Mouse (Mus musculus) common myeloid progenitor, adult 5-6 weeks (primary cell): Measurements from ENCODE around the gene Hist1h4i. TPM values are rescaled to one million over a fixed set of nuclear protein-coding genes. Genes with fewer than 3 reads are reported as not detected.

ENCODE experiments used
- ATAC-seq: replicated peaks from 2 replicates; pipeline ENCODE4 v1.8.0; 2016; ENCODE audit warnings: low read depth, mild to moderate bottlenecking, moderate TSS enrichment, inconsistent platforms; ENCODE audit not compliant: poor library complexity, severe bottlenecking
- total RNA-seq: library from RNA; stranded (forward); fragments of 200-1000, 187-1606 nt; gene quantifications from 2 replicates; pipeline ENCODE4 v1.2.3, GENCODE M21; 2017

Hist1h4i gene
- total RNA-seq, 1 experiment from 2014 or later: 106 TPM

DNA sequence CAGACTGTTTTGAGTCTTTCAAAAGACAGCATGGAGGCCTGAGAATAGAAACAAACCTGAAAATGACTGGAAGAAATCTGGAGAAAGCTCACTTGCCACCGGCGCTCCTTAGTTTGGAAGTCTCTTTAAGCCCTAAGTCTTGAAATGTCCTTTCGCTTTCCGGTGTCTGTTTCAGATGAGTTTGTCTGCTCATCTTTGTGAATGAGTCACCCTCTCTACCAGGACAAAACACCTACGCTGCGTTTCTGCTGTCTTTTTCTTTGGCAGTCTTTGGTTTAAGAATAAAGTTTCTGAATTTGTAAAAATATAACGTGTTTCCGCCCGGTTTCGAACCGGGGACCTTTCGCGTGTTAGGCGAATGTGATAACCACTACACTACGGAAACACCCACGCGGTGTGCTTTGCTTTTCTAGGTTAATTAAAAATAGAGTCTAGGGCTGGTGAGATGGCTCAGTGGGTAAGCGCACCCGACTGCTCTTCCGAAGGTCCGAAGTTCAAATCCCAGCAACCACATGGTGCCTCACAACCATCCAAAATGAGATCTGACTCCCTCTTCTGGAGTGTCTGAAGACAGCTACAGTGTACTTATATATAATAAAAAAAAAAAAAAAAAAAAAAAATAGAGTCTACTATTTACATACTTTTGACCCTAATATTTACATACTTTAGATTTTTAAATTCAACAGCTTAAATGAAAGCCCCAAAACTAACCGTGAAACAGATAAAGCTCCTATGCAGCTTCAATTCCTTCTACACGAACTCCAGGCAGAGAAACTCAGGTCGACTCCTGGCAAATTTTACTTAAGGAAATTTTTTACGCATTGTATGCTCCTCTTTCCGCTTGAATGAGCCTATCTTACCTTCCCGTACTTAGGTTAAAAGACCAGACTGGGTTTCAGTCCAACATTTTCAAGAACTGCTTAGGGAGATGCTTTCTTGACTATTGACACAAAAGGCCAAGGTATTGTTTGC, 25.4 kb downstream of the Hist1h4i start:
- ATAC-seq: peak; percentile 63

DNA sequence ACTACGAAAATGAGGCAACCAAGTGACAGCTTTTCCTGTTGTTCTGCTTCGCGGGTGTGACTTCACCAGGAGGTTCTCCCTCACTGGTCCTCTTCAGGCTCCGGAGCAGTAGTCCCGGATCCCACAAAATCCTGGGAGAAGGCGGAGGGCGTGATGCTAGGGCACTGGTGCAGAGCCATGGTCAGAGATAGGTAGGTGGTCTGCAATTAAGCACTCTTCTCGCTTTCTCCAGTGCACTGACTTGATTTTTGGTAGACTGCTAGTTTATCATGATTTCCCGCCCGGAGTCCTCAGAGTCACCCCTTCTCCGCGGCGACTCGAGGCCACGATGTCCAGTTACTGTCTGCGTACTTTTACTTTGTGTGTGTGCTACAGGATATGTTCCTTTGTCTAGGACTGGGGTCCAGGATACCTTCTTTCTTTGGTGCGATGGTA, 26.7 kb downstream of the Hist1h4i start:
- no peak for ATAC-seq

DNA sequence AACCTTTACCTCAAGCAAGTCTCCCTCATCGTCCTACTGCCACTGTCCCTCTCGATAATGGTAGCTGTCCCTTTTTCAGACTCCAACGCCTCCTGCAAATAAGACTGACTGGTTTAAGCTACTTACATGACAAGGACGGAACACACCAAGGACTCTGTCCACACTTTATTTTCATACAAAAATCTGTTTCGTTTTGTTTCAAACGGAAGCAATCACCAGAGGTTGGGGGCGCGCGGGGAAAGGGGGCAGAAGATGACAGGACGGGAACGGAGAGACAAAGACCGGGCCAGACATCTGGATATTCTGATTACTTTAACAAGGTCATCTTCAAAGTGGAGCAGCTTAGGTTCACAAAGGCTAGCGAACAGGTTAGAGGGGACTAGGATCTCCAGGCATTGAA, 27.4 kb downstream of the Hist1h4i start:
- ATAC-seq: no peak

DNA sequence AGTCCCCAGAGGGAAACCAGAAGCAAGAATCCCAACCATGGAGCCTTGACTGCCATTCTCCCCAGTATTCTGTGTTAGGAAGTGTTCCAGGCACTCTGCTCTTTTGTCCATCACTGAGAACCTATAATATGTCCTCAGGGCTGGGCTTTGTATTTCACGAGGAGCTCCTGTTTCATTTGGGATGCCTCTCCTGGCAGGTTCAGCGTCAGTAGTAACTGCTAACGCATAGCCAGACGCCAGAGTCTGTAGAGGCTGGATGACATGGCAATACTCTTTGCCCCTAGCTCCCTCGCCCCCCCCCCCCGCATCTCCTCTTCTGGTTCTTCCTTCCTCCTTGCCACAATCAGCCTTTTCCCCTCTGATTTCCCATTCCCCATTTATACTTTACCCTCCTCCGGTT, 31.5 kb downstream of the Hist1h4i start, which contains the start of gene Prss16:
Gene Prss16 (minus strand): TSS at position 101 of the 400 bp plus-strand sequence.
- no peak for ATAC-seq

DNA sequence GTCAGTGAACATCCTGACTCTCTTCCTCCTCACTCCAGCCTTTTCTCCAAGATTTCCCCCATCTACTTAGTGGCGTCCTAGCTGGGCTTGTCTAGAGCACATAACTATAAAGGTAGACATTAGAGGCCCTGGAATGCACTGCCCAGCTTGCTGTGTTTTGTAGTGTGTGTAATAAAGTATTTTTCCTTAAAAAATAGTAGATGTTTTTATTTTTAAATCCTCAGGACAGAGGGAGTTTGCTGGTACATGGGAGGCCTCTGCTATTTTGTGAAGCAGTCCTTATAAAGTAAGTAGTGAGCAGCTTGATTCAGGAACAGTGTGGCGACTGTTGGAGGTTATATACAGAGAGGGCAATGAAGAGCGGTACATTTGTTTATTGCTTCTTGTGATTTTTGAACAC, 32.5 kb downstream of the Hist1h4i start:
- ATAC-seq: no peak

DNA sequence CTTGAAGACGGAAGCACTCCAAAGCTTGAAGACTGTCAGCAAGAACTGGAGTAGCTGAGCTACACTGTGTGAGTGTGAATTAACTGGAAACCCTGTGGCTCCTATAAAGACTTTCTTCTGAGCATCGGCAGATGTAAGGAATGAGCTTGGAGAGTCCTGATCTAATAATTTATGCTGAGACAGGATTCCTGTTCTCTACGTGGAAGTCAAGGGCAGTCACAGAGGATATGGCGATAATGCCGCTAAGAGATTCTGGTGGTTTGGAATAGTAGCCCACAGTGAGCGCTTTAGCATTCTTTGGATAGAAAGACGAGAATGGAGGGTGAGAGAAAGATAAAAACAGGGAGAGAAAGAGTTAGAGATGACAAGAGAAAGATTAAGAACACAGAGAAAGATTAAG, 33.3 kb downstream of the Hist1h4i start:
- no peak for ATAC-seq

DNA sequence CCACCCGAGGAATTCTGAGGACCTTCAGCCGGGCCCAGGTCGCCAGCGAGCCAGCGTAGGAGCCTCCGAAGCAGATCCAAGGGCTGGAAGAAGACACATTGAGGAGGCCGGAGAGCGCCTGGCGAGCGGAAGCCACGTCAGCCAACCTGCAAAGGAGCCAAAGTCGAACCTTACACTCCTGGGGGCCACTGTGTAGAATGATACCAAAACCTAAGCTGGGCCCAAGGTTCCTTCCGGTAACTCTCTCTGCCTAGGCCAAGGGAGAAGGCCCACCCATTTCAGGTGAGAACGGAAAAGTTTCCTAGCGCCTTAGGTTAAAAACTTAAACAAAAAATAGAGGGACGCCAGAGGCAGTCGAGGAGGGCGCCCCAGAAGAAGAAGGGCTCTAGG, 34.0 kb downstream of the Hist1h4i start:
- ATAC-seq: no peak

DNA sequence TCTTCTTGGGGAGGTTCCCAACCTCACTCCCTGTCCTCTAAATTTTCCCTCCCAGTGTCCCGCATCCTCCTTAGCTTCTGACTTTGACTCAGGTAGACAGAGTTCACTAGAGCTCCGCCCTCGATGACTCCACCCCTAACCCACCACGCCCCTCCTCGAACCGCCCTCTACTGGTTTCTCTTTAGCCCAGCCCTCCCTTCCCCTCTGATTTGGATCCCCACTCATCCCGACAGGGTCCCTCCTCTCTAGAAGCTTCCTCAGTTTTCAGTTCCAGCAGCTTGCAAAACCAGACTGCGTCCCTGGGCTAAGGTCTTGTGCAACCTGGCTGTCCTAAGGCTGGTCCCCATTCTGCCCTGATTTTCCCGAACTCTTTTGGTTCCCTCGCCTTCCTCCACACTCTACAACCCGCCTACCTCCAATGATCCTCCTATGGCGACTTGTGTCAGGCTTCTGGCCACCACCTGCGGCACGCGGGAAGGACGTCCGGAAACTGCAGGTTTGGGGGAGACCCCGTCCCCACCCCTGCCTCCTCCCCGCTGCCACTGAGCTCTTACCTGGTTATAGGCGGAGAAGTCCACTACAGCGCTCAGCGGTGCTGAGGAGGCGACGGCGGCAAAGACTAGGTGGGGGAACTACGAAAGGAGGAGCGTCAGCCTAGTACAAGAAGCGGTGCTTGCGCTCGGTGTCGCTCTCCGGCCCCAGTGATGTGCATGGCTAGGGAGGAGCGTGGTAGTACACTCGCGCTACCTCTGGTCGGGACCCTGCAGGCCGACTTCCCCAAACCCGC, 34.6 kb downstream of the Hist1h4i start:
- peak; percentile 30 for ATAC-seq

DNA sequence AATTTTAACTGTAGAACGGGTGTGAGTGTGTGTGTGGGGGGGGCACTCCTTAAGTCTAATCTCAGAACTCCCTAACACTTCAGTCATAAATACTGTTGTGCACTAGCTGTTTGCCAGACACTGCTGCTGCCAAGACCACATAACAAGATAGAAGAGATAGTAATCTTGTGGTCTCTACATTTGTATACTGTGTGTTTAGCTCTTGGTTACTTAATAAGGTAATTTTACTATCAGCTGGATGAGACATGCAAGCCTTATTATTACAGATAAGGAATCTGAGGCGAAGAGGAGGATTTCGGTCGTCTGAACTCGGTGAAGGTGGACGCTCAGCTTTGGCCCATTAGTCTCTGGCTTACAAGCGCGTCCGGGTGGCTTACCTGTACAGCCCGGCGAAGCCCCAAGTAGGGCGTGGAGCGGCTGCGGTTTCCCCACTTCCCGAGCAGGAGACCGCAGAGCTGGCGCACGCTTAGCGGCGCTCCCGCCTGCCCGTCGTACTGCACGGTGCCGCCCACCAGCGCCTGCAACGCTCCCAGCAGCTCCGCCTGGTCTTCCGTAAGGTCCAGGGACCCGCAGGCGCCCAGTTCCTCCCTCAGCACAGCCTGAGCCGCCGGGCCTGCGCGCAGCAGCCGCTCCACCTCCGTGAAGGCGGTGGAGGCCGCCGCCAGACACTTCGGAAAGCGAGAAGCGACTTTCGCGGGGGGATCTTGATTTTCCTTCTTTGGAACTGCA, 35.4 kb downstream of the Hist1h4i start:
- ATAC-seq: peak; percentile 48

DNA sequence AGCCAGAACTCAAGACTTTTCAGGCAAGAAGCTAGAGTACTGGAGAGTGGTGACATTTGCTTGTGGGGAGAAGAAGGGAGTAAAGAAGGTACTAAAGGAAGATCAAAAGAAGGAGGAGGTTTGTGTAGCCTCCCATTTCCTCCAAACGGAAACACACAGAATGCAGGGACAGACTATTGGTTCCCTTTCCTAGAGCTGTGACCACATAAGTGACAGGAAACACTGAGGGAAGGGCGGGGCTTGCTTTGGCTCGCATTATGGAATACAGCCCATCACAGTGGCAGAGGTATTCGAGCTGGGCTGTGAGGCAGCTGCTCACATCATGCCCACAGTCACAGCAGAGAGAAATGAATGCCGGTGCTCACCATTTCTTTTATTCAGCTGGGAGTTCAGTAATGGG, 39.3 kb downstream of the Hist1h4i start:
- peak; percentile 71 for ATAC-seq

DNA sequence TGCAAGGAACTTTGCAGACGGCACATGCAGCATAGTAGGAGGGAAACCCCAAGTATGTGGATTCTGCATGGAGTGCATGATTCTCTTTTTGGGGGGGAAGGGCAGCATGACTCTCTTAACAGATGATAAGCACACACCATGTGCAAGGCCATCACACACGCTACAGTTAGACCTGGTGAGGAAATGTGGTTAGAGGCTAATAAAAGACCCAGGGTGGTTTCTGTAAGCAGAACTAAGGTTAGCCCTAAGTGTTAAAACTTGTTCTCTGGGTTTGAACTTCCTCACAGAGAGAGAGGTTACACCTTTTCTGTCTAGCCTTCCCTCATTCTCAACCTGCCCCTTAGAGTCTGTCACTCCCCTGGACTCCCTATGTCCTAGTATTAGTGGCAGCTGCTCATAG, 39.8 kb downstream of the Hist1h4i start:
- ATAC-seq: peak; percentile 49

DNA sequence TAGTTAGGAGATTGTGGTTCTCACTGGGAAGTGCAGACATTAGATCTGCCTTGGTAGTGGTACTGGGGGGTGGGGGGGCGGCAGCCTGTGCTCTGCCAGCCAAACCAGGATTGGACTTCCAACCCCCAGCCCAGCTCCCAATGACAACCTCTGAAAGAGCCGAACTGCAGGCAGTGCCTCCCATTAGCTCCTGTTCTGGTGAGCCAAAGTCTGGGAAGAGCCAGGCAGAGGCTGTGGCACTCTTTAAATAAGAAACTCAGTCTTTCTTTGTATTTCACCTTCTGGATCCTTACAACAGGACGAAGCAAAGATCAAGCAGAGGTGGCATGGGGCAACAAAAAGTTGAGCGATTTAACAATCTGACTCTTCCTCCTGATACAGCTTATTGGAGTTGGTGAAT, 42.0 kb downstream of the Hist1h4i start:
- ATAC-seq: no peak

DNA sequence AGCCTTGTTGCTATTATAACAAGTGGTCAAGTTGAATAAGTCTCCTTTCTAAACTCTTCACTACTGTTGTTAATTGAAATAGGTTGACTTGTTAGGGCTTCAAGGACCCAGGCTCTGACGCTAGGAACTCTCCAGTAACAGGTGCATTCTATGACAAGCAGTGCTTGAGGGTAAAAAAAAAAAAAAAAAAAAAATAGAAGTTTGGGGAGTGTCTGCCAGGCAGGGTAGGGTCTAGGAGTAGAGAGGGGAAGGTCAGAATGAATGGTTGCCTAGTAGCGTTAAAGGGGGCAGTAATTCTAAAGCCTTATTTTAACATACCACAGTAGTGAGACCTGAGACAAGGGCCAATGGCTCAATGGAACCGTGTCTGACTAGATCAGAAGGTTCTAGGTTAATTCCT, 42.8 kb downstream of the Hist1h4i start:
- ATAC-seq: no peak

DNA sequence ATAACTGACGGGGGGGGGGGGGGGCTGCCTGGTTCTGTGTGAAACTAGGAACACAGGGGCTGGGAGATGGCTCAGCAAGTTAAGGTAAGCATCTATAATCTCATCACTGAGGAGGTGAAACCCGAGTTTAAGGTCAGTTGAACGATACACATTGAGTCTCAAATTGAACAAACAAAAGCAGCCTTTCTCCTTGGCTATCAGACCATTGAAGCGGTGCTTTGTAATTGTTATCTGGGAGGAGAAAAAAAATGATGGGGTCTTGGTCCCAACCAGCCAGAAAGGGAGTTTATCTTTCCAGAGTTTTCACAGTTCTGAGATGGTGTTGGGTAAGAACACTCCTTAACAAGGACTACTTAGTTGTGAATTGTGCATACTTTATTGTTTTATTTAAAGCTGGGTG, 43.3 kb downstream of the Hist1h4i start:
- ATAC-seq: no peak

DNA sequence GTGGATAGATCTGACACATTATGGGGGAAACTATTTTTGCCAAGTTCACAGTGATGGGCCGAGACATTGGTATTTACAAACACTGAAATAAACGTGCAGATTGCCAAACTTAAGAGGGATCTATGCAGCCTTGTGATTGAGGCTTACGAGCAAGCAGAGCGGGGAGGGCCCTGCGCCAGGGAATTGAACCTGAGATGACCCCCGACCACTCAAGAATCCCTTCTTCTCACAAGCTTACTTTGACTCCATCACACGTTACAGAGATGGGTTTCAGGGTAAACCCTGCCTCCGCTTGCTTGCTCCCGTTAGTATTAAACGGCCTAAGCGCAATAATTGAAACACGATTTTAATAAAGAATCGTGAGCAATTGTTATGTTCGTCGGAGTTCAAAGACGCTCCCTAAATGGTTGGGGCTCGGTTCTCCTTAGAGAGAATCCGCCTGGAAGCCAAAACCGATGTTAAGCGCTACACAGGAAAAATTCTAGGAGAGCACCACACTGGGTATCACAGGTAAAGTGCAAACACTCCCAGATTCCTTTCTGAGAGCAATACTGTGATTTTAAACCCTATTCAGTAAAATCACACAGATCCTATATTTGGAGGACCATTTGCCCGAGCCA, 43.9 kb downstream of the Hist1h4i start:
- no peak for ATAC-seq

DNA sequence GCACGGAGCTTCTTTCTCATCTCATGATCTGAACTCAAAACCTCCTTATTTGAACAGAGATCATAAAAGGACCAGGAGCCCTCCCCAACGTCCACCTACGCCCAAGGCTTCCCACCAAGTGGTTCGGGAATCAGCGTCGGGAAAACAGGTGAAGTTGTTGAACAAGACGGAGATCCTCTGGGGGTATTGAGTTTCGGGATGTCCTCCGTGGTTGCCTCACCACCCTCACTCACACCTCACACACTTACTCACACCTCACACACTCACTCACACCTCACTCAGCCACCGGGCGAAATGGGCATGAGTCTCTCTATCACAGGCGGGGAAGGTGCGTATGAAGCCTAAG, 44.3 kb downstream of the Hist1h4i start:
- no peak for ATAC-seq

DNA sequence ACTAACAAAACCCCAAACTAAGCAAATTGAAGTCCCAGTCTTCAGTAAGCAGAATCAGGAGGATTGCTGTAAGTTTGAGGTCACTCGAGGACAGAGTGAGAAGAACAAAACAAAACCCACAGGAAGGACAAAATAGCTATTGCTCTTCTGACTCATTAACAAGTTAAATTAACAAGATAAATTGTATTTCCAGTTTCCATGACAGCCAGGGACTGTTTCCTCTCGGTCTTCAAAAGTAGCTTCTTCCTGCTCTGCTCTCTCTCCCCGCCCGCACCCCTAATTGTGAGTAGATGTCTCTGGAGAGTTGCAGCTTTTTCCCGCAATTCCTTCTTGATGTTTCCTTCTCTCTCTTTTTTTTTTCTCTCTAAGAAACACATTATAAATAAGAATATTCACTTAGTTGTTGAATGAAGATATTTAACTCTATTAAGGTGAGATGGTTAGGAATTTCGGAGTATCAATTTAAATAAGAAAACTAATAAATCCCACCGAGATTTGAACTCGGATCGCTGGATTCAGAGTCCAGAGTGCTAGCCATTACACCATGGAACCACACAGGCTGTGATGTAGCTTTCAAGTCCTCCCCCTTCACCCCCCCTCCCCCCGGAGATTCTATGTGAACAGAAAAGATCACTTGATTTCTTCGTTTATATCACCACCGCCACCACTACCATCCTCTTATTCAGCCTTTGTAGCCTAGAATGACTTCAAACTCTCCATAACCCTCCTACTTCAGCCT, 44.9 kb downstream of the Hist1h4i start:
- peak; percentile 27; the same call in 1 of the 2 replicates for ATAC-seq

DNA sequence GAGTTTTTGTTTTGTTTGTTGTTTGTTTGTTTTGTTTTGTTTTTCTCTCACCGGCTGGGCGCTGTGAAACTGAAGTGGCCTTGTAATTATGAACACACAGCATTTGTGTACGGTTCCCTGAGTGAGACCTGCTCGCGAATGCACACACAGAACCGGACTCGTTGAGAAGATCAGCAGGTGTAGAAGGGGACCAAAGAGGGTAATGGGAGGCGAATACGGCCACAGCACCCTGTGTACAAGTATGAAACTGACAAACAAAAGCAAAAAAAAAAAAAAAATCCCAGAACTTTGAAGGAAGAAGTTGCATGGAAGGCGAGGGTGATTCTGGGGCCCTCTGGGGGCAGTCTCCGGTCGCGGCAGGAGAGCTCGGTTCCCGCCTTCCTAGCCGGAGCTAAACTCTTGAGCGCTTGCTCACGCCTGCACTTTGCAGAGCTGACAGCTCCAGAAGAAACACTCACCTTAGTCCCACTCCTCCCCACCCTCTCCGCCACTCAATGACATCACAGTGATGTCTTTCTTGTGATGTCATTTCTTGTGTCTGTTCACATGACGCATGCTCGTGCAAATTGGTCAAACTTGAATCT, 45.7 kb downstream of the Hist1h4i start:
- peak; percentile 63 for ATAC-seq

DNA sequence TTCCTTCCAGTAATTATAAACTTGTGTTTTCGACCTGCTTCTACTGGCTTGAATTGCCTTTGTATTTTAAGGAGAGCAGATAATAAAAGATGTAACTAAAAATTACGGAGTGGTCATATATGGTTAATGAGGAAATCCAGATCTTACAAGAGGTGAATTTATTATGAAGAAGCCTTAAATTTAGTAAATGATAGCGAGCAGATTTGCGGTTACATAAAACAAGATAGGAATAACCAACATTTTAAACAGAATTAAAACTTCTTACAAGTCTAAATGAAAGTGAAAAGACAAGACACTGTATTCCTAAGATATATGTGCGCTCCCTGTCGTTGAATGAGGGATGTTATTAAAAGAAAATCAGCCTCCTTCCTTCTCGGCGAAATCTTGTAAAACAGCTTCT, 46.3 kb downstream of the Hist1h4i start:
- no peak for ATAC-seq
